Mouse (Mus musculus) heart, postnatal 0 days (tissue): ENCODE results near the gene Rap2c.

Source experiments
- CTCF ChIP-seq: IDR thresholded peaks from 2 replicates; pipeline ENCODE4 v1.5.1; 2016; ENCODE audit warnings: antibody characterized with exemption, control low read depth, low read depth
- EP300 ChIP-seq: IDR thresholded peaks from 2 replicates; pipeline ENCODE4 v1.6.1; 2016; ENCODE audit warnings: antibody characterized with exemption, low read depth

DNA sequence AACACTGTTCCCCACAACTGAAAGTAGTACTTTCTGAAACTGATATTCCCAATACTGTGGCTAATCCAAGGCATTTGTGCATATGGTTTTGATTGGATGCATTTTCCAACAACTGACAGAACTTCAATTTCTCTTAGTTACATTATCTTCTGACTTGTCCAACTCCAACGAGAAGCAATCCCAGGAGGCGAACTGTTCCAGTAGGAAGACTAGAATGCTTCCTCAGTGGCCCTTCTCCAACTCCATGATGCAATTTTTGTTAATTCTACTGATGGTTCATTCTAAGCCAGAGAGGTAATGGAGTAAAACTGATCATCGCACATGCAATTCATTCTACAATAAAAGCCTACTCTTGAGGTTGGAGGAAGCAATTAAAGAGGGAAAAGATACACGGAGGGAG lies 7.5 kb downstream of the Rap2c start:
- no peak for TF ChIP-seq CTCF
- no peak for TF ChIP-seq EP300
